Mouse (Mus musculus) embryonic stem cell, embryonic (primary cell): ENCODE measurements around the gene Zkscan1.

Experiments
- CTCF ChIA-PET, 4 experiments: fragments of 300-600 bp in 2 of 4; fragments of 350-600 bp in 2 of 4; sonication (Branson Sonifier 250); formaldehyde crosslinking; loops; one replicate each; lab custom pipeline; 2022; ENCODE audit warnings: inconsistent platforms in 2 of 4; lab: Charles Lee
- POLR2A ChIA-PET, 4 experiments: fragments of 300-600 bp in 2 of 4; fragments of 350-600 bp in 2 of 4; sonication (Branson Sonifier 250); formaldehyde crosslinking; loops; one replicate each; lab custom pipeline; 2022; ENCODE audit warnings: antibody characterized with exemption in 4 of 4, inconsistent platforms in 1 of 4; lab: Charles Lee

Gene Zkscan1

DNA sequence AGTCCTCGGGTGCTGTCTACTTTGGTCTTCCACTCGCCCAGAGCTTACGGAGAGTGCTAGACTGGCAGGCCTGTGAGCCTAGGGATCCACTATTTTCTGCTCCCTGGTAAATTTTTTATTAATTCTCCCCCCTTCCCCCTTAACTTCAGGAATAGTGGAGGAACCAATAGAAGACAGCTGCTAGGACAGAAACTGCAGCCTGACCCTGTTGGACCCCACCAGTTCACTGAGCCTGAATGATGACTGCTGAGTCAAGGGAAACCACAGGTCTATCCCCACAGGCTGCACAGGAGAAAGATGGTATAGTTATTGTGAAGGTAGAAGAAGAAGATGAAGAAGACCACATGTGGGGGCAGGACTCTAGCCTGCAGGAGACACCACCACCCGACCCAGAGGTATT lies 7.9 kb downstream of the Zkscan1 start:
- POLR2A ChIA-PET = interaction anchor here in 1 of 4 experiments (1.4 to 3.5 kb wide), 4 partner anchors 8 to 25 kb away, joined by 4 to 25 read pairs (median 18); partner anchors contain the start of gene Zkscan1
- CTCF ChIA-PET = interaction anchor here in 2 of 4 experiments (0.6 to 1.6 kb wide), 2 partner anchors 8 to 1261 kb away, joined by 3 to 4 read pairs; no protein-coding TSS in a partner anchor

DNA sequence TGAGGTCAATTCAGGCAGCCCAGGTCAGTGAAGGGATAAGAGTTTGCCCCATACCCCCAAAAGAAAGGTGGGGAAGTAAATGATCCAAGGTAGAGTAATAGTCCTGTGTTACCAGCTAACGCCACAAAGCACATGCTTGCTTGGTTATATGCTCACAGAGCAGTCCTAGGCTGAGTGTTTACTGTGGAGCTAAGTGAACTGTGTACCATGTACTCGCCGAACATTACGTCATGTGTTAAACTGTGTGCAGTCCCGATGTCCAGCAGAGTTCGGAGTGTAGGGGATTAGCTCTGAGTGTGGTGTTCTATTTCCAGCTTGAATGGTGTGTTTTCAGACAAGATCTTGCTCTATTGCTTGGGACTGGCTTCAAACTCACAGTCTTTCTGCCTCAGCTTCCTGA lies 9.6 kb downstream of the Zkscan1 start:
- ChIA-PET POLR2A (interaction anchor here in 3 of 4 experiments (0.9 to 2.1 kb wide), 6 partner anchors 9 to 75 kb away, joined by 3 to 13 read pairs (median 4); partner anchors contain the start of gene Zkscan1 (in 3 of the 3)), CTCF (no interaction called here)

- POLR2A ChIA-PET = interaction anchor here in 2 of 4 experiments (0.8 to 5.0 kb wide), 7 partner anchors 9 to 20 kb away, joined by 3 to 25 read pairs (median 3); partner anchors contain the start of gene Zkscan1 (in 1 of the 2)
Observed at GRCm38 (mm10) chr5:138104976-138105375, 20.1 kb downstream of the Zkscan1 start.

GRCm38 (mm10) chr5:138107130-138107529 lies 22.2 kb downstream of the Zkscan1 start:
- CTCF ChIA-PET = interaction anchor here in 3 of 4 experiments (0.5 to 1.3 kb wide), 5 partner anchors 11 to 466 kb away, joined by 3 to 4 read pairs (median 3); partner anchors contain the start of gene Sap25 (in 1 of the 3)
- POLR2A ChIA-PET = interaction anchor here in 3 of 4 experiments (0.5 to 1.6 kb wide), 11 partner anchors 9 to 905 kb away, joined by 3 to 5 read pairs (median 3); partner anchors contain the start of gene Zkscan1 (in 2 of the 3)

More at GRCm38 (mm10) chr5:138104976-138105375, 20.1 kb downstream of the Zkscan1 start:
- CTCF ChIA-PET = no interaction called here

DNA sequence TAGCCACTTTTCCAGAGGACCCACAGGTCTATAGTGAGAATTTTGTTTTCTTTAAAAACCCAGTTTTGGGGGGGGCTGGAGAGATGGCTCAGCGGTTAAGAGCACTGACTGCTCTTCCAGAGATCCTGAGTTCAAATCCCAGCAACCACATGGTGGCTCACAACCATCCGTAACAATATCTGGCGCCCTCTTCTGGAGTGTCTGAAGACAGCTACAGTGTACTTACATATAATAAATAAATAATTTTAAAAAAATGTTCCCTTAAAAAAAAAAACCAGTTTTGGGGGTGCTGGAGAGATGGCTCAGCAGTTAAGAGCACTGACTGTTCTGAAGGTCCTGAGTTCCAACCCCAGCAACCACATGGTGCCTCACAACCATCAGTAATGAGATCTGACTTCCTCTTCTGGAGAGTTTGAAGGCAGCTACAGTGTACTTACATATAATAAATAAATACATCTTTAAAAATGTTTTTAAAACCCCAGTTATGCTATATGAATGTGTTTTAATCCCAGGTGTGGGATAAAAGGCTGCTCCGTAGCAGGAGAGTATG lies 25.0 kb downstream of the Zkscan1 start:
- ChIA-PET CTCF (interaction anchor here in 3 of 4 experiments (0.6 to 0.7 kb wide), 4 partner anchors 25 to 526 kb away, joined by 3 to 6 read pairs (median 4); no protein-coding TSS in a partner anchor), POLR2A (interaction anchor here in 2 of 4 experiments (0.5 to 1.6 kb wide), 3 partner anchors 9 to 25 kb away, joined by 3 to 5 read pairs (median 3); partner anchors contain the start of gene Zkscan1 (in 2 of the 2))

GRCm38 (mm10) chr5:138116255-138117198 lies 31.6 kb downstream of the Zkscan1 start, which contains the start of gene Zscan21:
Gene Zscan21 (plus strand): TSS chr5:138116903.
- ChIA-PET POLR2A (interaction anchor here in 3 of 4 experiments (0.5 to 3.0 kb wide), 33 partner anchors 10 to 1594 kb away, joined by 3 to 21 read pairs (median 4); partner anchors contain the start of genes Zkscan1 (in 2 of the 3), Cops6 (in 1 of the 3), Mcm7 (in 1 of the 3) and Zfp113 (in 1 of the 3)), CTCF (interaction anchor here in 2 of 4 experiments (0.6 to 1.0 kb wide), 2 partner anchors 36 to 112 kb away, joined by 3 to 4 read pairs; no protein-coding TSS in a partner anchor)

GRCm38 (mm10) chr5:138117199-138118015 lies 32.5 kb downstream of the Zkscan1 start:
- ChIA-PET POLR2A (interaction anchor here in 2 of 4 experiments (0.6 to 3.0 kb wide), 13 partner anchors 9 to 1234 kb away, joined by 3 to 21 read pairs (median 4); partner anchors contain the start of genes Cops6 (in 1 of the 2), Cox19 (in 1 of the 2) and Zkscan1 (in 1 of the 2)), CTCF (interaction anchor here in 2 of 4 experiments (0.5 to 1.0 kb wide), 3 partner anchors 16 to 745 kb away, joined by 3 to 4 read pairs (median 3); no protein-coding TSS in a partner anchor)

DNA sequence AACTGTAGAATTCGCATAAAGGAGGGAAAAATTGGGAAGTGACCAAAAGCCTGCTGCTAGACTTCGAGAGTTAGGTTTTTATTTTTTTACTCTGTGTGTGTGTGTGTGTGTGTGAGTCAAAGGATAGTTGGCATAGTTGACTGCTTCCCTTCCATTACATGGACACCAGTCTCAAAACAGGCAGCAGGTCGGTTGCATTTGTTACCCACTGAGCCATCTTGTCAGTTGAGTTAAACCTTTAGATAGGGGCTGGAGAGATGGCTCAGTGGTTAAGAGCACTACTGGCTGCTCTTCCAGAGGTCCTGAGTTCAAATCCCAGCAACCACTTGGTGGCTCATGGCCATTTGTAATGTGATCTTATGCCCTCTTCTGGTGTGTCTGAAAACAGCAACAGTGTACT lies 33.2 kb downstream of the Zkscan1 start:
- ChIA-PET POLR2A (interaction anchor here in 2 of 4 experiments (0.6 to 3.0 kb wide), 14 partner anchors 9 to 1233 kb away, joined by 3 to 21 read pairs (median 4); partner anchors contain the start of genes Cops6 (in 1 of the 2), Cox19 (in 1 of the 2) and Zkscan1 (in 1 of the 2)), CTCF (interaction anchor here in 1 of 4 experiments (1.0 kb wide), 2 partner anchors 17 to 110 kb away, joined by 3 read pairs; no protein-coding TSS in a partner anchor)

- ChIA-PET POLR2A (interaction anchor here in 1 of 4 experiments (1.3 to 2.6 kb wide), 3 partner anchors 11 to 47 kb away, joined by 3 to 13 read pairs (median 4); partner anchors contain the start of gene Zkscan1), CTCF (no interaction called here)
Observed at GRCm38 (mm10) chr5:138132425-138133064, 47.7 kb downstream of the Zkscan1 start.

DNA sequence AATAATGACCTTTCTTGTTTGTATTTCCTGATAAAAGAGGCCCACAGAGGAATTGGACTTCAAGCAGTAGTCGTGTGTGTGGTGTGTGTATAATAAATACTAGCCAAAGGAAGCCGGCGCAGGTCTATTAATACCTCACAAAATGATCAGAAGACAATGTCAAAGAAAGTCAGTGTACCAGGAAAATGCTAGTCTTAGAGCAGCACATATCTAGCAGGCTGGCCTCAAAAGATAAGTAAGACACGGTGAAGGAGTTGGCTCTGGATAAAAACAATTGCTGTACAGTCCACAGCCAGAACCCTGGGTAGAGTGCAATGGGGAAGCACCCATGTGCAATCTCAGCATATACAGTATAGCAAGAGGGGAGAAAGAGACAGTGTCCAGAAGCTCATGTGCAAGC lies 52.4 kb downstream of the Zkscan1 start:
- ChIA-PET CTCF (interaction anchor here in 1 of 4 experiments (1.2 to 1.7 kb wide), 2 partner anchors 47 to 251 kb away, joined by 3 to 4 read pairs; no protein-coding TSS in a partner anchor), POLR2A (interaction anchor here in 2 of 4 experiments (0.6 to 1.0 kb wide), 4 partner anchors 10 to 127 kb away, joined by 3 to 5 read pairs (median 4); no protein-coding TSS in a partner anchor)

DNA sequence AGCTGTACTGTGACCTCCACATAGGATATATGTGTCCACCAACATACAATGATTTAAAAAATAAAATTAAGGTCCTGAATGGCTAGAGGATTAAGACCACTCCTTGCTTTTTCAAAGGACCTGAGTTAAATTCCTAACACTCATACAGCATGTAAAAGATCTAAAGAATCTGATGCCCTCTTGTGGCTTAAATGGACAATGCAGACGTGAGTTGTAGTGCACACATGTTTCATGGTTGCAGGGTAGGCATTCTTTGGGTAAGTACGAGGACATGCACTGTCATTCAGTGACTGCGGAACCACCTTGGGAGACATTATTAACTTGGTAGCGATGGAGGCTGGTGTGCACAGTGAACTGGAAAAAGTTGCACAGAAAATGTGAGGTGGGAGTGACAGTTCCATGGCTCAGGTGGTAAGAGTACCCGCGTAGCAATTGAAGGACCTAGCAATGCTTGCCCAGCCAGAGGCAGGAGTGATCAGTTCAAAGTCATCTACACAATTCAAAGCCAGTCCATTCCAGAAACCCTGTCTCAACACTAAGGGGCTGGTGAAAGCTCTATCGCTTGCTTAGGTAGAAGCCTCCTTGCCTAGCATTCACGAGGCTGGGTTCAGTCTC lies 53.2 kb downstream of the Zkscan1 start:
- POLR2A ChIA-PET = interaction anchor here in 2 of 4 experiments (0.6 to 1.0 kb wide), 4 partner anchors 12 to 362 kb away, joined by 3 read pairs; partner anchors contain the start of gene Zscan21 (in 1 of the 2)
- CTCF ChIA-PET = interaction anchor here in 1 of 4 experiments (1.7 kb wide), 1 partner anchor 252 kb away, joined by 3 read pairs; no protein-coding TSS in a partner anchor

DNA sequence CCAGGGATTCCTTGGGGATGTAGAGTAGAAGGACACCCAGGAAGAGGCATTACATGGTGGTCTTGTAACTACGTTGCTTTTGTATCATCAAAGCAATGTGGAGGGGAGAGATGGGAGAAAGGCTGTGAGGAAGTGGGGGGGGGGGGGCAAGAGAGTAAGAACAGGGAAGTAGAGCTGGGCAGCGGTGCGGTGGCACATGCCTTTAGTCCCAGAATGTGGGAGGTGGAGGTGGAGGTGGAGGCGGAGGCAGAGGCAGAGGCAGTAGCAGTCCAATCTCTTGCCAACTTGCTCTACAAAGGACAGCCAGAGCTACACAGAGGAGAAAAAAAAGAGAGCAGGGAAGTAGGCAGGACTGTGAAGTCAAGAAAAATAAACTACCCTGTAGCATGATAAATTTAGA lies 53.7 kb downstream of the Zkscan1 start:
- CTCF ChIA-PET = interaction anchor here in 2 of 4 experiments (0.6 to 1.7 kb wide), 3 partner anchors 47 to 680 kb away, joined by 3 to 6 read pairs (median 3); no protein-coding TSS in a partner anchor
- POLR2A ChIA-PET = interaction anchor here in 3 of 4 experiments (0.6 to 1.2 kb wide), 6 partner anchors 20 to 564 kb away, joined by 3 read pairs; partner anchors contain the start of genes Cops6 (in 1 of the 3) and Zscan21 (in 1 of the 3)

- CTCF ChIA-PET = no interaction called here
Observed at GRCm38 (mm10) chr5:138154390-138154789, 69.5 kb downstream of the Zkscan1 start.

DNA sequence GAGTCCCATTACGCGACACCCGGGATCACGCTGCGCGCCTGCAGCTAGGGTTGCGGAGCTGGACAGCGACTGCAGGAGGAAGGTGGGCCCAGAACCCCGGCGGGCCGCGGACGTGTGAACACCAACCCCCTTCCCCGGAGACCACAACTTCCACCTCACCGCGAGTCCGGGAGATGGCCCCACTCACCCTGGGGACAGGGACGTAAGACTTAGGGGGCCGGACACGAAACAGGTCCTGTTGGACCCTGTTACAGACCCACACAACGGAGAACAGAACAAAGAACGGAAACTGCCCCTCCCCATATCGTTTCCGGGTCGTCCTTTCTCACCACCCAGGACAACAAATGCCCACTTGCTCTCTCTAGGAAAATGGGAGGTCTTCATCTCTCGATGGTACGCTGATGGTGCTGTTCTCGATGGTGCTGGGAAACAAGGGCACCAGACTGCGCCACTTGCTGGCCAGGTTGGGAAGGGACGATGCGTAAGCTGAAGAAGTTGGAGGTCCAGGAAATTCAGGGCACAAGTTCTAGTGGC lies 70.6 kb downstream of the Zkscan1 start, which contains the start of gene Zfp113:
Zfp113 (minus strand) TSS at position 302 of the 534 bp plus-strand sequence.
- POLR2A ChIA-PET = interaction anchor here in 3 of 4 experiments (0.5 to 17.7 kb wide), 33 partner anchors 9 to 520 kb away, joined by 3 to 476 read pairs (median 4); partner anchors contain the start of genes Ap4m1 (in 3 of the 3), Cnpy4 (in 3 of the 3), Mcm7 (in 3 of the 3) and Taf6 (in 3 of the 3)
- CTCF ChIA-PET = interaction anchor here in 2 of 4 experiments (0.6 to 1.4 kb wide), 8 partner anchors 65 to 396 kb away, joined by 3 to 6 read pairs (median 3); no protein-coding TSS in a partner anchor

More at GRCm38 (mm10) chr5:138154390-138154789, 69.5 kb downstream of the Zkscan1 start:
- POLR2A ChIA-PET = interaction anchor here in 2 of 4 experiments (0.9 to 17.7 kb wide), 10 partner anchors 11 to 519 kb away, joined by 3 to 476 read pairs (median 6); partner anchors contain the start of genes Ap4m1 (in 2 of the 2), Mcm7 (in 2 of the 2), Cnpy4 (in 1 of the 2) and Taf6 (in 1 of the 2)
